Mouse (Mus musculus) liver, embryonic 16.5 days (tissue): ENCODE measurements around the gene Tenm4. TPM values are rescaled to one million over a fixed set of nuclear protein-coding genes. Genes with fewer than 3 reads are reported as not detected.
A peak's percentile ranks its signal among the peaks of the same experiment; 100 is the strongest.

Experiments
- ATAC-seq: fragments of 200-750 bp; cut with Nextera tagmentation; 2 replicates; pipeline ENCODE4 v1.8.0; 2017; ENCODE audit warnings: low read depth, mild to moderate bottlenecking, moderate number of reproducible peaks, moderate library complexity
- H3K27ac ChIP-seq: fragments of 300-500 bp; sonication (generic); 2 replicates; pipeline ENCODE4 v1.5.1; 2014; ENCODE audit warnings: mild to moderate bottlenecking, low read length
- H3K27me3 ChIP-seq: fragments of 300-500 bp; sonication (generic); 2 replicates; pipeline ENCODE4 v1.6.1; 2014; ENCODE audit warnings: low read depth, low read length, mixed read lengths; ENCODE audit not compliant: control insufficient read depth, insufficient read depth
- H3K36me3 ChIP-seq: fragments of 300-500 bp; sonication (generic); 2 replicates; pipeline ENCODE4 v1.6.1; 2014; ENCODE audit warnings: mild to moderate bottlenecking; ENCODE audit not compliant: control insufficient read depth, insufficient read depth
- H3K4me1 ChIP-seq: fragments of 300-500 bp; sonication (generic); 2 replicates; pipeline ENCODE4 v1.6.1; 2014; ENCODE audit warnings: low read depth, low read length, mixed read lengths; ENCODE audit not compliant: control insufficient read depth
- H3K4me2 ChIP-seq: fragments of 300-500 bp; sonication (generic); 2 replicates; pipeline ENCODE4 v1.6.1; 2014; ENCODE audit warnings: low read depth, low read length, mixed read lengths
- H3K4me3 ChIP-seq: fragments of 300-500 bp; sonication (generic); 2 replicates; pipeline ENCODE4 v1.5.1; 2014; ENCODE audit warnings: low read depth, mild to moderate bottlenecking, low read length
- H3K9ac ChIP-seq: fragments of 300-500 bp; sonication (generic); 2 replicates; pipeline ENCODE4 v1.6.1; 2014; ENCODE audit warnings: low read depth, low read length
- H3K9me3 ChIP-seq: fragments of 300-500 bp; sonication (generic); replicated peaks from 2 replicates; pipeline ENCODE4 v1.6.1; 2016; ENCODE audit warnings: low read length; ENCODE audit not compliant: control insufficient read depth
- WGBS: fragments of 180-500 bp; shearing (Covaris S2); extraction: QIAGEN DNeasy Blood & Tissue Kit; methylation state at CpG from one replicate; pipeline ENCODE4 v1.1.7; 2014; ENCODE audit not compliant: insufficient replicate concordance; 5-methylcytosine and 5-hydroxymethylcytosine counted together
- polyA plus RNA-seq: library from polyadenylated mRNA; unstranded; fragments of >200 nt; fragmentation: Nextera tagmentation; extraction: Ambion mirVana; gene quantifications from 2 replicates; pipeline ENCODE4 v1.2.1, GENCODE M21; 2015

Gene Tenm4
- polyA plus RNA-seq, 1 experiment from 2014 or later, result 2.4 TPM

DNA sequence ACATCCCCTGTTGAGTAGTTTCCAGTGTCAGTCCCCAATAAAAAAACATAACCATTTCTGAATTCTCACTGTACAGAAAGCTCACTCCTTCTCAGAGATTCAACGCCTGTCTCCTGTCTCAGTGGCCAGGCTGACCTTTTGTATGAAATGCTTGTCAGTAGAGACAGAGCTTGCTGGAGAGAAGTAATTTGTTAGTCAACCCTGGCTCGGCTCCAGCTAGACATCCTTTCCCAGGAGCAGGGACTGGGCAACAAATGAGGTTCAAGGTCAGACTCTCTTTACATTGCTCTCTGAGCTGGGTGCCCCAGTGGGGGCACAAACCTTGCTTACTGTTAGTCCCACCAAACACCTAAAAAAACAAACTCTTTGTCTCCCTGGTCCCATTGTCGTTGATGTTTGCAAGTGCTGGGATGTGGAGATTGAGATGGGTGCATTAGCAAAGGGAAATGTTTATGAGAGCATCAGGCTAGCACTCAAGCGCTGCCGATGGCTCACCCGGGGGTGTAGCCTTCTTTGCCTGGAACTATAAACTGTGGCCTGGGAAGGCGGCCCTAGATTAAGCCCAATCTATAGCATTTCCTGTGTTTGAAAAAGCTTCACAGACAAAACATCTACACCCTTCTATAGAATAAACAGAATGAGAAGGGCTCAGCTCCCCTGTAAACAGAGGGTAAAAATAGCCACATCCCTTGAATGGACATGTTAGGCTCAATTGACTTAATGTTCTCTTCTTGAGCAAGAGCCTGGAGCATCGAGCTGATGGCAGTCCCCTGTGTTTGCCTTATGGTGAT, 673.3 kb downstream of the Tenm4 start:
- Histone ChIP-seq H3K4me1 (no peaks in the 10 kb centered on the region), H3K27me3 (no peaks in the 10 kb centered on the region), H3K36me3 (no peaks in the 10 kb centered on the region), H3K4me2 (no peak overlapping the region), H3K9me3 (no peaks in the 10 kb centered on the region), H3K27ac (no peak overlapping the region), H3K9ac (no peak overlapping the region), H3K4me3 (no peak overlapping the region)
- ATAC-seq, result no peak
- WGBS, result 50% methylated on average over 8 of the region's 8 CpGs

DNA sequence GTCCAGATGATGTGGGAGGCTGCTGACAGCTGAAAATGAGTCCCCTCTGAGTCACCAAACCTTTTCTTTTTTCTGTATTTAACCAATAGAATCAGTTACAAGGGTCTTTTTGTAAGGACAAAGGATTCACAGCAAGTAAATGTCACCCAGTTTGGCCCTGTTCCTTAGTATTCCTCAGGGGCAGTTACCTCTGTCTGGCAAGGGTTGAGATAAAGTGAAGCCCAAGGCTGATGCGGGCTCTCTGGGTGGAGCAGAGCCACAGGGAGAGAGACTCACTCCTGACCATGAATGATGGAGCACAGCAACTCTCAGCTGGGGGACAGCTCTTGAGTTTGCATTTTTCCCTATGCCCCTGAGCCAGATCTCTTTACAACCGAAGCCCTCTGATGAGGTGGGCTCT, 681.7 kb downstream of the Tenm4 start:
- Histone ChIP-seq H3K27me3 (no peaks in the 10 kb centered on the region), H3K9me3 (no peaks in the 10 kb centered on the region), H3K4me1 (no peaks in the 10 kb centered on the region), H3K36me3 (no peaks in the 10 kb centered on the region), H3K9ac (no peak overlapping the region), H3K27ac (no peak overlapping the region), H3K4me3 (no peak overlapping the region), H3K4me2 (no peak overlapping the region)
- ATAC-seq, result no peak
- 67% methylated on average over 2 of the region's 2 CpGs for WGBS

DNA sequence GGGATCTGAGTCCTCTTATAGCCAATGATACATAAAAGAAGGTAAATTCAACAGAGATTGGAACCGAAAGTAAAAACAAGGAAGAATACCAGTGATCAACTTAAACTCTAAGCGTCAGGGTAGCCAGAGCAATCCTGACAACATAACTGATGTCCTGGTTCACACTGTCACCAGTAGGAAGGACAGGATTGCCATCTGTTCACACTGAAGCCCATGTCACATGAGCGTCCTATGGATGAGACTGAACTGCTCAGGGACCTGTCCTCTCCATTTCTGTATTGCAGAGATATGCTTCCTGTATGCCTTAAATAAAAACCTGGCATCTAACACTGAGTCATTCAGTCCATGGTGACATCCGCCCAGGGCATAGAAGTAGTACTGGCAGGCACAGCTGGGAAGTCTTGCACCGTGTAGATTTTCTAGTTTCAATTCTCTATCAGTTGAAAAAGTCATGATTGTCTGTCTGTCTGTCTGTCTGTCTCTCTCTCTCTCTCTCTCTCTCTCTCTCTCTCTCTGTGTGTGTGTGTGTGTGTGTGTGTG, 684.9 kb downstream of the Tenm4 start:
- no peak overlapping the region for H3K4me2 ChIP-seq
- H3K9ac ChIP-seq, result no peak overlapping the region
- WGBS, result 49% methylated on average over 5 of the region's 5 CpGs
- ATAC-seq, result no peak
- H3K27ac ChIP-seq, result no peak overlapping the region
- no peaks in the 10 kb centered on the region for H3K4me1 ChIP-seq
- no peak overlapping the region for H3K4me3 ChIP-seq
- no peaks in the 10 kb centered on the region for H3K36me3 ChIP-seq
- no peaks in the 10 kb centered on the region for H3K9me3 ChIP-seq
- no peaks in the 10 kb centered on the region for H3K27me3 ChIP-seq

DNA sequence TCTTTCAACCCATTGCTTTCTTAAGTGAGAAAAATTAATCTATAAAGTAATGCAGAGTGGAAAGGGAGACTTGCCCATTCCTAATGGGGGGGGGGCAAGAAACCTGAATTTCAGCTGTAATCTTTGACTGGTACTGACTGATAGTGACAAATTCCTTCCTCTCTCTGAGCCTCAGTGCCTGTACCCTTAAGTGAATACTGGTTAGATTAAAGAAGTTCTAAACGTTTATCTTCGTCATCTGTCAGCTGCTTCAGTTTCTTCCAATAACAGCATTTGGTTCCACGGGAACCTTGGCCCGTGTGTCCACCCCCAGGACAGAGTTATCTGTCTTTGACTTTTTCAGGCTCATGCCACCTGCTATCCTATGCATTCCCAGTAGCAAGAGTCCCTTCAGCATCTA, 685.5 kb downstream of the Tenm4 start:
- 39% methylated on average over 4 of the region's 4 CpGs for WGBS
- H3K4me1 ChIP-seq, result no peaks in the 10 kb centered on the region

DNA sequence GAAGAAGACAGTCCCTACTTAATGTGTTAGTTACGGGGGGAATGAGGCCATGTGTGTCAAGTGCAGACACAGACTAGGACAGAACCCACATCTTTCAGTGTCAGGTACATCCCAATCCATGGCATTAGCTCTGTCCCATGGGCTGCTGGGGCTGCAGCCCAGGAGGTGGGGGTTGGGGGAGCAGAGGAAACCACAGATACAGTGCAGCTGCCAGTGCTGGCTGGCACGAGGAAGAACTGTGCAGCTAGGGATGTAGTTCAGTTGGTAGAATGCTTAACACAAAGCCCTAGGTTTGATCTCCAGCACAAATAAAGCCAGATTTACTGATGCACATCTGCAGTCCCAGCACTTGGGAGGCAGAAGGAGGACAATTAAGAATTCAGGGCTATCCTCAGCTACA, 688.0 kb downstream of the Tenm4 start:
- 50% methylated on average over 2 of the region's 2 CpGs for WGBS
- Histone ChIP-seq H3K36me3 (no peaks in the 10 kb centered on the region), H3K27ac (no peak overlapping the region), H3K4me1 (no peaks in the 10 kb centered on the region), H3K9me3 (no peaks in the 10 kb centered on the region), H3K4me2 (no peak overlapping the region), H3K27me3 (no peaks in the 10 kb centered on the region), H3K4me3 (no peak overlapping the region), H3K9ac (no peak overlapping the region)
- no peak for ATAC-seq

More for the DNA sequence above, 685.5 kb downstream of the Tenm4 start:
- H3K9ac ChIP-seq, result no peak overlapping the region
- H3K27ac ChIP-seq, result no peak overlapping the region
- H3K4me3 ChIP-seq, result no peak overlapping the region
- H3K4me2 ChIP-seq, result no peak overlapping the region
- no peaks in the 10 kb centered on the region for H3K27me3 ChIP-seq
- H3K36me3 ChIP-seq, result no peaks in the 10 kb centered on the region
- no peak for ATAC-seq
- H3K9me3 ChIP-seq, result no peaks in the 10 kb centered on the region

DNA sequence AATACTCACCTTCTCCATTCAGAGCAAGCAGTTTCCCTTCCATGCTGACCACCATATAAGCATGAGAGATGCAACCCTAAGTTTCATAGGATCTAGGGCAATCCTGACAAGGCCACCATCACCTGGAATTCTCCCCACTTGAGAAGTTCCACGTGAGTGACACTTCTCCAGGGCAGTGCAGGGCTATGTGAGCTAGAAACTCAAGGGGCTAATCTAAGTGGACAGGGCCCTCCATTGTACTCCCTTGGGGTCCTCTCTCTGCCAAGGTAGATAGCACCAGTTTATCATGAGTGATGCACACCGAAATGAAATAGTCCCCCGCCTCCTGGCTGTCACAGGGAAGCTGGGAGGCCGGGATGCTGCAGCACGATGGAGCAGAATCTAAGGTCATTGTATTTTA, 688.6 kb downstream of the Tenm4 start:
- H3K36me3 ChIP-seq, result no peaks in the 10 kb centered on the region
- H3K9me3 ChIP-seq, result no peaks in the 10 kb centered on the region
- no peaks in the 10 kb centered on the region for H3K27me3 ChIP-seq
- no peak for ATAC-seq
- H3K4me2 ChIP-seq, result no peak overlapping the region
- H3K4me1 ChIP-seq, result no peaks in the 10 kb centered on the region
- H3K4me3 ChIP-seq, result no peak overlapping the region
- 71% methylated on average over 5 of the region's 5 CpGs for WGBS
- no peak overlapping the region for H3K9ac ChIP-seq
- no peak overlapping the region for H3K27ac ChIP-seq

DNA sequence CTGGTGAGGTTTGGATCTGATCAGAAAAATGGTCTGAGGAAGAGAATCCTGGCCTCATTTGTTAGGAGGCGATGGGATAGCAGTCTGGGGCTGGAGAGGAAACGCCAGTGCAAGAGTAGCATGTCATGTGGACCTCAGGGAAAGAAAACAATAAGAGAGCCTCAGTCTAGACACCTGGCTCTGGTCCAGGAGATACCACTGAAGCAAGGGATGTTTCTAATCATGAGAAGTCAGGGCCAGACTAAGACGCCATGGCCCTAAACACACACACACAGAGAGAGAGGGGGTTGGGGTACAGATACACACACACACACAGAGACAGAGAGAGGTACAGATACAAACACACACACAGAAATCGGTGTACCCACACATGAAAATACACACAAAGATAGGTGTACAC, 689.6 kb downstream of the Tenm4 start:
- WGBS, result 51% methylated on average over 4 of the region's 4 CpGs
- H3K4me1 ChIP-seq, result no peaks in the 10 kb centered on the region
- no peak overlapping the region for H3K4me3 ChIP-seq
- H3K27ac ChIP-seq, result no peak overlapping the region
- peak; percentile 24; the same call in 1 of the 2 replicates for ATAC-seq
- no peaks in the 10 kb centered on the region for H3K27me3 ChIP-seq
- no peaks in the 10 kb centered on the region for H3K36me3 ChIP-seq
- H3K4me2 ChIP-seq, result no peak overlapping the region
- H3K9me3 ChIP-seq, result no peaks in the 10 kb centered on the region
- H3K9ac ChIP-seq, result no peak overlapping the region

DNA sequence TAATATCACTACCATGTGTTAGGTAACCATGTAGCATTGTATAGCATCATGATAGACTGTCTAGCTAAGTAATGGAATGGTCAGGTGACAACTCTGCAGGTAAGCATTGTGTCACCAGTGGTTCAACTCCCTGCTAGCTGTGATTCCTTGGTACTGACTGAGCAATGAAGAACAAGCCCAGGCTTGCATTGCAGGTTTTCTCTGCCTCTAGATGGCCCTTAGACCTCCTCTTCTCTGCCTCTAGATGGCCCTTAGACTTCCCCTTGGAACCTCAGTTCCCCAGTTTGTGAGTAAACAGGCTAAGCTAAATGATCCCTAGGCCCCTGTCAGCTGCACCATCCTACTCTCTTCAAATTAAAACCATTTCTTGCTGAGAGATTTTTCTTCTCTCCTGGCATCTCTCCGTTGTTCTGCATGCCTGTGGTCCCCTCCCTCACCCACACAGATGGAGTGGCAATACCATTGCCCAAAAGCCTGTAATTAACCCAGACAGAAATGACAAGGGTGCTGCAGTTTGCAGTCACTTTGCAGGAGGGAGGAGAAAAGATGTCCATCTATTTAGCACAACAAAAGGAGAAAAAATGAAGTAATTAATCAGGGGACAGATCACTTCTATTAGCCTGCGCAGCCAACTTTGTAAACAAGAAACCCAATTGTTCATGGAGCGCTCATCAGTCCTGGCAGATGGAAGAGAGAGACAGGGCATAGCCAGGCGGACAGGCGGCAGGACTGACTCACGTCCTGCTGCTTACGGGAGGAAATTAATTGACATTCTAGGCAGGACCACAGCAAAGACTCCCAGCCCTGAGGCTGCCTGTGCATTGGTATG, 694.1 kb downstream of the Tenm4 start:
- Histone ChIP-seq H3K9me3 (no peaks in the 10 kb centered on the region), H3K4me2 (no peak overlapping the region), H3K9ac (no peak overlapping the region), H3K27me3 (no peaks in the 10 kb centered on the region), H3K4me1 (no peaks in the 10 kb centered on the region), H3K4me3 (no peak overlapping the region), H3K27ac (no peak overlapping the region), H3K36me3 (no peaks in the 10 kb centered on the region)
- 62% methylated on average over 7 of the region's 7 CpGs for WGBS
- ATAC-seq, result no peak
